In the genomic region with DNA sequence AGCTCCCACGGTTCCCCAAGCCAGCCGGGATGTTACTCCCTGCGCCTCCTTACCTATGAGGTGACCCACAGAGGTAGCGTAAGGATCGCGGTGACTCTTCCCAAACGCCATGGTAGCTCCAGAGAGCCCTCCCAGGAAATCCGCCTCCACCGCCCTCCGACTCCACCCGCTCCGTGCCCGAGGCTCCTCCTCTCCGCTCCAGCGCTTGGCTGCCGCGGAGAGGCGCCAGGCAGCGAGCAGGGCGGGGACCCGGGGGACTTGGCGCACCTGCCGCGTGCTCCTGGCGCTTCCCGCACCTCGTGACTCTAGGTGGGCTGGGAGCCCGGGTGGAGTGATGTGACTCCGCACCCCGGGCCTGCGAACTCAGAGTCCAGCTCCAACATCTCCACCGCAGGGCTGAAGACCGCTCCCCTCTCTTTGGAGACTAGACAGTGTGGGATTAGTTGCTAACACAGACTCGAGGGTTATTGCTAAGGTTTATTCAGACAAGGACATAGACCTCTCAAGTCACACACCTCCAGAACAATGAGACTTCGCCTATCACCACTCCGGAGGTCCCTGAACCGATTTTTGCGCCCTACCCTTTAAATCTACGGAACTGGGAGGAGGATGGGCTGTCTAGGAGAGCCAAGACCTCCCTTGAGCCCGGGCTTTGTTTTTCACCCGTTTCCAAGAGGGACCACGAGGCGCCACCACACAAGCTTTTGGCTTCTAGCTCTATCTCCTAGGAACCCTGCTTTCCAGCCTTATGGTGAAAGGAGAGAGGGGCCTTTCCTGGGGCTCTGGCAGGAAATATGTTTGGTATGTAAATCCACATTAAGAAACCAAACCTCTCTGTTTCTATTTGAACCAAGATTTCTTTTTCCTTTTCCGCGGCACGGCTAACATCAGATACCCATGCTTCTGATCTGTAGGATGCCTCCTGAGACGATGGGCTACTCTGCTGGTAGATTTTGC, we compare ENCODE assay signal across 8 mouse cellular contexts. TPM values are rescaled to one million over a fixed set of nuclear protein-coding genes. Genes with fewer than 3 reads are reported as not detected.
DNase-seq lines count a peak whose midpoint lies in the region; ATAC-seq and TF ChIP-seq lines count a peak whose summit lies in the region.

Gene Tom1l1, minus strand, starts transcription at position 907 of the 957 bp plus-strand sequence.

- H3K27me3 ChIP-seq in embryonic facial prominence, embryonic 12.5 days = no peaks in the 10 kb centered on the region
- no peaks in the 10 kb centered on the region for H3K27me3 ChIP-seq in small intestine, adult 2 months (ENCODE audit: control insufficient read depth, insufficient read depth, low read length)

- 7% methylated on average over 47 of the region's 47 CpGs for WGBS in bone marrow, adult 2 months
- 5% methylated on average over 45 of the region's 47 CpGs for WGBS in embryonic facial prominence, embryonic 12.5 days
- WGBS in small intestine, adult 2 months = 7% methylated on average over 47 of the region's 47 CpGs

- TF ChIP-seq CTCF in bone marrow, adult 2 months (IDR thresholded peaks at IDR 0.05; ENCODE audit: control insufficient read depth, insufficient read depth, low read length) = no peak
- no peak for TF ChIP-seq CTCF in small intestine, adult 2 months (IDR thresholded peaks at IDR 0.05; ENCODE audit: extremely low read depth, insufficient read length, insufficient replicate concordance, low read depth, low read length)

- TF ChIP-seq POLR2A in bone marrow, adult 2 months (IDR thresholded peaks at IDR 0.05; ENCODE audit: borderline replicate concordance, control insufficient read depth, low read depth, low read length) = no peak
- no peak for TF ChIP-seq POLR2A in small intestine, adult 2 months (IDR thresholded peaks at IDR 0.05; ENCODE audit: low read depth, low read length)

- peak within 1 kb of the TSS; percentile 2; the same call in 1 of the 2 replicates for H3K27ac ChIP-seq in bone marrow, adult 2 months (ENCODE audit: control insufficient read depth, insufficient read depth, low read depth, low read length, poor library complexity)
- H3K27ac ChIP-seq in embryonic facial prominence, embryonic 12.5 days = 0 out of 2 replicates have a peak within 1 kb of the TSS, but pooled peaks have one; percentile 11
- H3K27ac ChIP-seq in small intestine, adult 2 months (ENCODE audit: insufficient read depth, low read depth, low read length) = peak within 1 kb of the TSS; percentile 26; the same call in 1 of the 2 replicates

- no peaks in the 10 kb centered on the region; the same call in 1 of the 2 replicates for H3K4me1 ChIP-seq in bone marrow, adult 2 months (ENCODE audit: control insufficient read depth, insufficient read depth, low read length)
- H3K4me1 ChIP-seq in embryonic facial prominence, embryonic 12.5 days = peaks cover 9% of the 10 kb centered on the region; the same call in 1 of the 2 replicates
- H3K4me1 ChIP-seq in small intestine, adult 2 months (ENCODE audit: control insufficient read depth, insufficient read depth, insufficient read length, low read length) = peaks cover 5% of the 10 kb centered on the region; the same call in 1 of the 2 replicates

- H3K36me3 ChIP-seq in embryonic facial prominence, embryonic 12.5 days = no peaks in the 10 kb centered on the region
- peaks cover 9% of the 10 kb centered on the region for H3K36me3 ChIP-seq in small intestine, adult 2 months (ENCODE audit: control insufficient read depth, insufficient read depth, low read length)

- H3K4me3 ChIP-seq in bone marrow, adult 2 months (replicated peaks; ENCODE audit: control insufficient read depth, low read depth, low read length) = peak within 1 kb of the TSS; percentile 79
- H3K4me3 ChIP-seq in embryonic facial prominence, embryonic 12.5 days = peak within 1 kb of the TSS; percentile 62
- H3K4me3 ChIP-seq in small intestine, adult 2 months (ENCODE audit: low read depth, low read length) = peak within 1 kb of the TSS; percentile 85

- H3K4me2 ChIP-seq in embryonic facial prominence, embryonic 12.5 days (replicated peaks) = peak within 1 kb of the TSS; percentile 89

- peak; percentile 88 for ATAC-seq in embryonic facial prominence, embryonic 12.5 days (ENCODE audit: insufficient number of reproducible peaks, insufficient read depth, low FRiP score, low TSS enrichment)
- peak; percentile 93 for ATAC-seq in megakaryocyte-erythroid progenitor cell, adult 5-6 weeks (replicated peaks; ENCODE audit: low FRiP score, low TSS enrichment, poor library complexity, severe bottlenecking)
- no peak for ATAC-seq in activated CD4-positive, CD25-positive, alpha-beta regulatory T cell, adult 4 months

- peak; percentile 98 for DNase-seq in heart, adult 11 months
- DNase-seq in kidney, adult 18-20 months = peak; percentile 83
- peak; percentile 83 to 89 for DNase-seq in left cerebral cortex, postnatal 36 days (ENCODE audit: low spot score in 2 of 2)

- peak within 1 kb of the TSS; percentile 48 for H3K9ac ChIP-seq in embryonic facial prominence, embryonic 12.5 days

- intact Hi-C loops in left cerebral cortex, postnatal 36 days (cut with DNase I) = no loop called here

- H3K9me3 ChIP-seq in embryonic facial prominence, embryonic 12.5 days = no peaks in the 10 kb centered on the region

RNA-seq across cellular contexts. Expression of gene Tom1l1, which starts in this region (rescaled TPM):
- polyA plus RNA-seq in bone marrow, adult 2 months (2011; ENCODE audit: insufficient read depth, insufficient read length, low replicate concordance, missing spikeins) = 21.7 and 24.3 TPM in 2 replicates
- 19.2 and 24.2 TPM in 2 replicates for polyA plus RNA-seq in embryonic facial prominence, embryonic 12.5 days (2016; fragmentation: Nextera tagmentation; extraction: Ambion mirVana)
- 10 to 100 TPM; 28.3 to 30.2 TPM for total RNA-seq in left cerebral cortex, postnatal 36 days (2021)
- total RNA-seq in megakaryocyte-erythroid progenitor cell, adult 5-6 weeks (2014; fragmentation: Nextera tagmentation) = 32.7 and 48.7 TPM in 2 replicates
- total RNA-seq in megakaryocyte-erythroid progenitor cell, adult 5-6 weeks (2017) = 78.0 and 82.5 TPM in 2 replicates
- 5.4 and 9.7 TPM in 2 replicates for polyA plus RNA-seq in small intestine, adult 2 months (2012; rRNA removed)
- 1 to 10 TPM; 1.0 to 1.9 TPM for polyA plus RNA-seq in activated CD4-positive, CD25-positive, alpha-beta regulatory T cell, adult 4 months (2017; shearing (Covaris generic))
